Mouse (Mus musculus): ENCODE data around the gene Rdh12.

DNA sequence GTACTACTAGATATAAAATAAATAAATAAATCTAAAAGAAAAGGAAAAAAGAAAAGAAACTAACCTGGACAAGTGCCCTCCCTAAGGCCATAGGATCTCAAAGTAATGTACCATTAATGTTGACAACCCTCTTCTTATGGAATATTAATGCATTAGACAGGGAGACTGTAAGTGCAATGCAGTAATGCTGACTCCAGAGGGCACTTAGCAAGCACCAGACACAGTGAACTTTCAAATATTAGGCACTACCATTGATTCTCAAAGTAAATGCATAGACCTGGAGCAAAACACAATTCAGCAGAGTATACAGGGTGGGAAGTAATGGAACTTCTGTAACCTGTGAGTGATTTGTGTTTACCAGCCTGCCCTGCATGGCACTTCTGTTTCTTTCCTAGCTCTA is 39.5 kb upstream of the Rdh12 start:
- no peak for TF ChIP-seq CTCF (IDR thresholded peaks at IDR 0.05; ENCODE audit: extremely low read depth, insufficient read depth, low read length)
- TF ChIP-seq POLR2A (IDR thresholded peaks at IDR 0.05; ENCODE audit: extremely low read depth, insufficient read depth, low read length) = no peak
